Mouse (Mus musculus): ENCODE results near the gene Pm20d1.

GRCm38 (mm10) chr1:131827207-131827786 is 30.1 kb downstream of the Pm20d1 start, which contains the start of gene Slc41a1:
- TF ChIP-seq POLR2A (IDR thresholded peaks at IDR 0.05; ENCODE audit: borderline replicate concordance, extremely low read depth, low read depth, low read length) (no peak; the same call in 1 of the 2 replicates), CTCF (IDR thresholded peaks at IDR 0.05; ENCODE audit: insufficient read depth, low read length) (no peak)
